ENCODE assay signal across 17 mouse cellular contexts in genomic region chr4:85783768-85784379, GRCm38 (mm10).
DNase-seq lines count a peak whose midpoint lies in the region; ATAC-seq lines count a peak whose summit lies in the region.
"Had no signal": no experiment of that assay in that cellular context is flagged by ENCODE, and none has a peak within 500 bp of the region (broad histone marks: within the 10 kb centered on the region; RNA-seq: fewer than 3 reads in every experiment).

No protein-coding gene starts in this region.

- no peak overlapping the region for H3K4me2 ChIP-seq in forebrain, embryonic 12.5 days
- no peak overlapping the region for H3K4me2 ChIP-seq in hindbrain, embryonic 15.5 days
- no peak overlapping the region for H3K4me2 ChIP-seq in midbrain, embryonic 15.5 days
- H3K4me2 ChIP-seq: liver, embryonic 11.5 days; lung, embryonic 14.5 days had no signal

- H3K4me1 ChIP-seq in forebrain, embryonic 12.5 days = peaks cover 19% of the 10 kb centered on the region
- peaks cover 33% of the 10 kb centered on the region for H3K4me1 ChIP-seq in forebrain, embryonic 10.5 days
- H3K4me1 ChIP-seq in hindbrain, embryonic 15.5 days (replicated peaks) = 0 out of 2 replicates have a peak, but pooled peaks cover 7% of the 10 kb centered on the region
- peaks cover 9% of the 10 kb centered on the region for H3K4me1 ChIP-seq in midbrain, embryonic 15.5 days

- intact Hi-C loops in left cerebral cortex, postnatal 36 days (cut with DNase I) = no loop called here

- H3K27me3 ChIP-seq in forebrain, embryonic 12.5 days = peaks cover 9% of the 10 kb centered on the region
- H3K27me3 ChIP-seq in forebrain, embryonic 10.5 days (ENCODE audit: poor library complexity, severe bottlenecking) = peaks cover 29% of the 10 kb centered on the region
- H3K27me3 ChIP-seq in hindbrain, embryonic 15.5 days = peaks cover 2% of the 10 kb centered on the region; the same call in 1 of the 2 replicates
- peaks cover 11% of the 10 kb centered on the region; the same call in 1 of the 2 replicates for H3K27me3 ChIP-seq in midbrain, embryonic 15.5 days (replicated peaks)

- H3K4me3 ChIP-seq in forebrain, embryonic 12.5 days (replicated peaks) = no peak overlapping the region
- H3K4me3 ChIP-seq in forebrain, embryonic 10.5 days = no peak overlapping the region
- no peak overlapping the region for H3K4me3 ChIP-seq in hindbrain, embryonic 15.5 days
- H3K4me3 ChIP-seq in midbrain, embryonic 15.5 days = no peak overlapping the region

- H3K9ac ChIP-seq in forebrain, embryonic 12.5 days = no peak overlapping the region
- H3K9ac ChIP-seq in hindbrain, embryonic 15.5 days = no peak overlapping the region
- H3K9ac ChIP-seq in midbrain, embryonic 15.5 days = no peak overlapping the region
- H3K9ac ChIP-seq: lung, embryonic 14.5 days had no signal

- H3K36me3 ChIP-seq in forebrain, embryonic 12.5 days (replicated peaks) = no peaks in the 10 kb centered on the region
- H3K36me3 ChIP-seq in forebrain, embryonic 10.5 days (replicated peaks) = no peaks in the 10 kb centered on the region
- H3K36me3 ChIP-seq in hindbrain, embryonic 15.5 days = no peaks in the 10 kb centered on the region
- H3K36me3 ChIP-seq in midbrain, embryonic 15.5 days (replicated peaks) = no peaks in the 10 kb centered on the region

- peak; percentile 67; the same call in 1 of the 2 replicates for ATAC-seq in forebrain, embryonic 12.5 days (ENCODE audit: low FRiP score)
- 0 out of 2 replicates have a peak, but pooled peaks have one; percentile 27 for ATAC-seq in hindbrain, embryonic 15.5 days (ENCODE audit: low FRiP score, low read depth)
- ATAC-seq in midbrain, embryonic 15.5 days (replicated peaks) = peak; percentile 82

- 14% methylated on average over 6 of the region's 6 CpGs for WGBS in forebrain, embryonic 12.5 days
- 36% methylated on average over 6 of the region's 6 CpGs for WGBS in forebrain, embryonic 10.5 days
- 26% methylated on average over 6 of the region's 6 CpGs for WGBS in hindbrain, embryonic 15.5 days
- 8% methylated on average over 6 of the region's 6 CpGs for WGBS in midbrain, embryonic 15.5 days

- no peaks in the 10 kb centered on the region for H3K9me3 ChIP-seq in forebrain, embryonic 12.5 days
- no peaks in the 10 kb centered on the region for H3K9me3 ChIP-seq in forebrain, embryonic 10.5 days
- no peaks in the 10 kb centered on the region for H3K9me3 ChIP-seq in hindbrain, embryonic 15.5 days
- H3K9me3 ChIP-seq in midbrain, embryonic 15.5 days = no peaks in the 10 kb centered on the region

- no peak overlapping the region for H3K27ac ChIP-seq in forebrain, embryonic 12.5 days
- no peak overlapping the region for H3K27ac ChIP-seq in forebrain, embryonic 10.5 days
- no peak overlapping the region for H3K27ac ChIP-seq in hindbrain, embryonic 15.5 days (replicated peaks)
- H3K27ac ChIP-seq in midbrain, embryonic 15.5 days = no peak overlapping the region
- H3K27ac ChIP-seq: macrophage had no signal

- DNase-seq in forebrain, embryonic 10.5 days (ENCODE audit: extremely low spot score, low spot score) = no peak
- peak; percentile 18 for DNase-seq in R1 (ENCODE audit: low read depth, low spot score)
- DNase-seq in left cerebral cortex, postnatal 36 days (ENCODE audit: low spot score in 2 of 2) = no peak
- no peak for DNase-seq in kidney, adult 8-10 months
- no peak for DNase-seq in testis, postnatal 10 days (ENCODE audit: low spot score)
- DNase-seq: adrenal gland, postnatal 25 days; cerebellum, adult 2 months; gastrocnemius, postnatal 10 days; kidney, adult 9 months; layer of hippocampus, postnatal 36 days; left cerebral cortex, postnatal 4 days; lung, embryonic 14.5 days had no signal

Comparison
In these comparisons a context has a peak if more than half of its experiments do, and no peak if none do; other contexts are left out.
1. ATAC-seq: peak in every context shown above with its lines; median percentile 82 in midbrain, embryonic 15.5 days; 67 in forebrain, embryonic 12.5 days; 27 in hindbrain, embryonic 15.5 days.